Mouse (Mus musculus) fibroblast of lung, adult 2 months (primary cell): ENCODE data around the gene Dab1.

Experiments
- DNase-seq: peaks from one replicate; pipeline ENCODE4 v3.0.0-alpha.2; 2011; ENCODE audit warnings: low read depth

The Dab1 gene

DNA sequence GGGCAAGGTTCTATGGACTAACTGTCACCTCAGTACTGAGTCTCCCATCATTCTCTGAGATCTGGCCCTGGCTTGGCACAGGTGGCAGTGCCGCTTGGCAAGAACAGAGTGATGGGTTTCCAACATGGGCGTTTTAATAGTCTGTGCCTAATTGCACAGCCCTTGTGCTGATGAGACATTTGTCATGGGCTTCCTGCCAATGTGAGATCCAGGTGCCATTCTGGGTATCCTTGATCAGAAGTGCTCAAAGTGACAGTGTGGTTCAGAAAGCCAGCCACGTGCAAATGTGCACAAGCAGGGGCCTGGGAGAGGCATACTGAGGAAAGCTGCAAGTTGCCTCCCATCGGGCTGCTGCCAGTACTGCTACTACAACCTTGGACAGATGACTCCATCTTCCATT, 203.5 kb downstream of the Dab1 start:
- no peak for DNase-seq

DNA sequence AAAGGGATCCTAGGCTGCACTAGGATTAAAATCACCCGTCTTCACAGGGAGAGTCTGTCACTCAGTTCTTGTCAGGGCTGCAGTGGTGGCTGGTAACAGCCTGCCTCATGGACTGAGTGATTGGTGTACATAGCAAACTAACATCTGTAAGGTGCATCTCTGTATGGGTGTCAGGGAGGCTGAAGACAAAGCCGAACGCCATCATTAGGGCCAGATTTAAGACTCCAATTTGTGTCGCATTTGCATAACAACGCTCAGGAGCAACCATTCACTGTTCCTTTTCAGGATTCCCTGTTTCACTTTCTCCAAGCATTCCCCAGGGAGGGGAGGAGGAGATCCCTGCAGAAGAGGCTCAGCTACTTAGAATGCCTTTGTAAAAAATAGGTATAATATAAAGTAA, 219.2 kb downstream of the Dab1 start:
- DNase-seq: no peak

DNA sequence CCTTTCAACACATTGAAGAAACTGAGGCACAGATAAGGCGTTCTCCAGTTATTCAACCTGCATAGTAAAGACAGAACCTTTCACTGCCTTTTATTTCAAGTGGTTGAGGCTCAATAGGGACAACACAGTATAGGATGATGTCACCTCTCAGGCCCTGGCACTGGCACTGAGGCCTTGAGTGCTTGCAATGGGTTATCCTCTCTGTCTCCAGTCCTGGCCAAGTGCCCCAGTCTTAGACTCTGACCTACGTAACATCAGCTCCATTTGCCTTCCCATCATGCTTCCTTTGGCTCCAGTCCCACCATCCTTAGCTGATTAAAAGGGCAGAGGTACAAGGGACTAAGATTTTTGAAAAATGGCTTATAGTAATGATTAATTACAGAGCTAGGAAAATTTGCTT, 220.4 kb downstream of the Dab1 start:
- DNase-seq: no peak

DNA sequence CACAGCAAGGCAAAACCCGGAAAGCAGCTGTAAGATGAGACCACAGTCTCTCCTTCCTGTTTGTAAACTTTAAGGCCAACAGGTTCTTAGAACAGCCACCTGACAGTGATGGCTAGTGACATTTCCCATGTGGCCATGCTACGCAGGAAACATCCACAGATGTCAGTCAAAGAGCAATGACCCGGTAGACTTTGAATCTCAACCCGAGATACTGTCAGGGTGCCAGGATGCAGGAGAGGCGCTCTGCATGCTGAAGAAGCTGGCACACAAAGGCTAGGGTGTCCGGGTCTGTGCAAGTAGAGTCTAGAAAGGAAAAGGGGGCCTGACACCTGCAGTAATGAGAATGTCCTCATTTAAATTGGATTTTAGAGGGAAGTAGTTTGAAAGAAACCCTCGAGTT, 222.0 kb downstream of the Dab1 start:
- no peak for DNase-seq

DNA sequence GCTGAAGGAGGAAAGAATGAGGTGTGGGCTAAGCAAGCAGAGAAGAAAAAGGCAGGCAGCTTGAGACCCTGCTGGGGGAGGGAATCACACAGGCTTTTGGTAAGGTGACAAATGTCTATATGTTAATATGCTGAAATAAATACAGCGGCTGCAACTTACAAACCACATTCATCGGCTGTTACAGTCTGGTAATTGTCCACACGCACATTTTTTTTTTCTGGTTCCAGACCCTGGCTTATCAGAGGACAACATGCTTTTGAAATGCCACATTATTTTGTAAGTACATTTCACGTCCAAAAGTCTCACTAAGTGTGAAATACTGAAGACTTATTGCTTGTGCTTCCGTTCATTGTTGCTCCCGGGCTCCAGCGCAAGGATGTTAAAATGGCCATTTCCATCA, 225.5 kb downstream of the Dab1 start:
- DNase-seq: no peak

DNA sequence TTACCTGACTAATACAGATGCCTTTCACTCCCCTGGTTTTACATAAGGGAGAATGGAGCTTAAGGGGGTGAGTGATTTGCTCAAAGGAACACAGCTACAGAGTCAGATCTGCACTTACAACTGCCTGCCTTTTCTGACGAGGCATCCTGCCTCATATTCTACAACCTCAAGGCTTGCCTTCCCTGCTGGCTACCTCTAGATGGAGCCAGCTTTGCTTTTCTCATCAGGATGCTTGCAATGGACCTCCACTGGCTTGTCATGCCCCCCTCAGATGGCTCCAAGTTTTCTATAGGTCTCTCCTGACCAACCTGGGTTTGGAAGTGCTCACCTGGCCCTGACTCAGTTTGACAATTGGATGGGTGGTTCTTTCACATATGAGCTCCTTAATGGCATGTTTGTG, 238.0 kb downstream of the Dab1 start:
- DNase-seq: no peak

DNA sequence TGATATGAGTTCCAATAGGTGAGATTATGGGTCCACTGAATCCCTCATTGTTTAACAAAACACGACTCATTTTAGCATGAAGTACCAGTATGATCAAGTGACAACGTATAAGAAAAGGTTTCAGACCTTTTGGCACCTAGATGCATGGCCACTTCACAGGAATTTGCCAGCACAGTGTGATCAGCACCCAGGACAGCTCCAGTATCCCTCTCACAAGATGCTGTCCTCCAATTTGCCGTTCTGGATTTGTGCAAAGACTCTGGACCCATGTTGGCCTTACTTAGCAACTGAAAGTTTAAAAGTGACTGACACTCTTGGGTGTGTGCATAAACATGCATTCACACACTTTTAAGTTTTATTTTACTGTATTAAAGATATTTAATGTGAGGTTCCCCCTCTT, 256.4 kb downstream of the Dab1 start:
- DNase-seq: no peak

DNA sequence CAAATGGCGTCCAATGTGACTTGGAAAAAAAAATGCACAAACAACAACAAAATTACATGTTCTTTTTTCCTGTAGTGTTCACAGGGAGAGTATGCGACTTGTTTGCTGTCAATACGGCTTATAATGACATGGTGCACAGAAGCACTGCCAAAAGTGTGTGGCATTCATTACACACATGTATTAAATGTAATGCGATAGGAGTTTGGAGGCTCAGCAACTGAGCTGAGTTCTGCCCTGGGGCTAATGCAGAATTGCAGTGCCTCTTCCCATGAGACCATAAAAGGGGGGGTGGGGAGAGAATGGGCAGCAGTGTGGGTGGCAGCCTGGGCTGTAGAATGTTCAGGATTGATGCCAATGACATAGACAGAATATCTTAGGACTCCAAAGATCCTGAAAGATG, 259.7 kb downstream of the Dab1 start:
- DNase-seq: no peak

DNA sequence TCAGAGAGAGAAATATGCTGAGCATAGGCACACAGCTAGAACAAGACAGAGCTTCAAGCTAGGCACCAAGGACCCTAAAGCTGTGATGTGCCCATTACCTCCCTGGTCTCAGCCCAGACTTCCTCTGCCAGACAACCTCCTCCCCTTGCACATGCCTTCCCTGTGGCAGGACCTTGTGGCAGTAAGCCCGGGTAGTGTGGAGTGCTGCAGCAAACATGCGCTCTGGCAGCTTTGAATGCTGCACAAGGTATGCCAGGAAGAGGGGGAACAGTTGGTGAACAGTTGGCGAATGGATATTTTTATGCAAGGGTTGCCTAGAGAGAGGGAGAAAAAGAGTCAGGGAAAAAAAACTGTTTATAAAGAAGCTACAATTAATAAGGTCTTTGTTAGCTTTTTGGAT, 262.5 kb downstream of the Dab1 start:
- no peak for DNase-seq

DNA sequence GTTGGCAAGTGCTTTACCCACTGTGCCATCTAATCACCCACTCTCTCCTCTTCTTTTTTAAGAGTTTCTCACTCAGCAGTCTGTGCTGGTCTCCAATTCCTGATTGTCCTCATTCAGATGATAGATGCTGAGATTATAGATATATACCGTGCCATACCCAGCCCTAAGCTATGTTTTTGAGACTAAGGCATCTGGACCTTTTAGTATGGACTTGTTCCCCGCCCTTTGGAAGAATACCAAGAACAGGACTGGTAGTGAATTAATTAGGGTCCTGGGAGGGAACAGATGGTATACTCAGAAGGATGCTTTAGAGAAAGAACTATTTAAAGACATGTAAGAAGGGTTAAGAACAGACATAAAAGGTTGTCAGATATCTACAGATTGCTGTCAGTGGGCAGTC, 268.9 kb downstream of the Dab1 start:
- no peak for DNase-seq

DNA sequence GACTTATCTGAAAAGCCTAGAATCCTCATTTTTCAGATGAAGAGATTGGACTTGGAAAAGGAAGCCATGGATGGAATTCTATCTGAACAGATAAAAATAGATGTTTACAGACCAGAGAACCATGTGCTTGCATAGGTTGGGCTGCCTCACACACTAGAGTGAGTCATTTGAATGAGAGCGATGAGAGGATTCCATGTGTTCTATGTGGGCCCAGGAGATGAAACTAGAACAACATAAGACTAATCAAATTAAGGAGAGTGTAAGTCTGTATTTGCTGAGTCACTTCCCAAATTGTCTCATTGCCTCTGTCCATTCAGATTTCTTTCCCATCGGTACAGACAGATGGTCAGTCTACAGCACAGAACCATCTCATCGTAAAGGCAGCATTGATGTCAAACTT, 270.0 kb downstream of the Dab1 start:
- no peak for DNase-seq

DNA sequence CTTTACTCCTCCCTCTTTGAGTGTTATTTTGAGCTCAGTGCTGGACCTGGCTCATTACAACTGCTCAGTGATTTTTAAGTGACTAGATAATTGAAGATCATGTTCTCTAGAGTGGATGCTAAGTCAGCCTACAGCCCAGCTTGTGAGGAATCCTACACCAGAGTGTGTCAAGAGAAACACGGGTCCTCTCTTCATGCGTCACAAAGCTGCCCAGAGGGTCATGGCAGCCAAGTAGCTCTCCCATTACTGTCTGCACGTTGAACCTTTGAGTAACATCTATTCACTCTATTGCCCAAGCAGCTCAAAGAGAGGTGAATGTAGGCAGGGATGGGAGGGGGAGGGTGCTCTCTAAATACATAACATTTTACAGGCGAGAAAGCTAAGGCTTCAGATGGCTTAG, 277.6 kb downstream of the Dab1 start:
- DNase-seq: no peak

DNA sequence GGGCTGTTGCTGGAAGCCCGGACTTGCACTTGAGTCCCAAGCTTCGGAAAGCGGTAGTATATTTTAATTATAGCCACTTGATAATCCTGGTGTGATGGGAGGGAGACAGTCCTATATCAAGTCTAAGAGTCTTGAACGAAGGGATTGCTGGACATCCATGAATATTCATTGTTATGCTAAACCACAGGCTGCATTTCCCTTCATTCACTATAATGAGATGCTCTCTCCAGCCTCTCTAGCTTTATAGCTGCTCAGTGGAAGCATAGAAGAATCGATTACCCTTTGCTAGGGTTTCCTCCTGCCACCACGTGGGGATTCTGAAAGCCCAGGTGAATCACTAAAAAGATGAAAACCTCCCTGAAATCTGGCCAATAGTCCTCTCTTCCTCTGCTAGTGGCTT, 278.5 kb downstream of the Dab1 start:
- no peak for DNase-seq

DNA sequence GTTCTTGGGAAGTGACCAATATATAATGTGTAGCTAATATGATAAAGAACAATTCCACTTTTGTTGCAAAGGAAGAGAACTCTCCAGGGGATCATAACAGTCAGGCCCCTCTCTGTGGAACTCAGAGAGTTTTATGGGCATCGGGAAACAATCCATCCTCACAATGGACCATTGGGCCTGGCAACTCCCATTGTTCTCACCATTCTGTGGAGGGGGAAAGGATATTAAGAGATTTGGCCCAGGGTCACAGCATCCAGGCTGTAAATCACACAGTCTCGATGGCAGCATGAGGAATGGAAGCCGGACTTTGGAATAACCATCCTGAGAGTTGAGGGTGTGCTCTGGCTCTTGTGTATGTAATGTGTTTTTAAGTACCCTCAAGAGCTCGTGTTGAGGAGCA, 292.3 kb downstream of the Dab1 start:
- DNase-seq: no peak

DNA sequence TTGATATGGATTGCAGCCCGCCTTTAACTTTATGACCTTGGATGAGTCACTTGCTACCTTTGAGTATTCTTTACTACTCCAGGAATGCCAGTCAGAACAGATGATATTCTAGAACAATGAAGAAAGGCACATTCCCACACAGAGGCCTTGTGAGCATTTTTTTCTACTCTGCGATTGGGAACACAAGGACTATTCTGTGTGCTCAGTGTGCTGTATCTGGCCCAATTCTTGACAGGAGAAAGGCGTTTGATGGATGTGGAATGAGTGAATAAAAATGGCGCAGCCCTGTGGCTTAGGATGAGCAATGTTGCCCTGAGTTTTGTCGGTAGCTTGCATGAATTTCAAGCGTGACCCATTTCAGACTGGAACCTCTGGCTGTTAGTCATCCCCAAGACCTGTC, 292.9 kb downstream of the Dab1 start:
- DNase-seq: no peak

DNA sequence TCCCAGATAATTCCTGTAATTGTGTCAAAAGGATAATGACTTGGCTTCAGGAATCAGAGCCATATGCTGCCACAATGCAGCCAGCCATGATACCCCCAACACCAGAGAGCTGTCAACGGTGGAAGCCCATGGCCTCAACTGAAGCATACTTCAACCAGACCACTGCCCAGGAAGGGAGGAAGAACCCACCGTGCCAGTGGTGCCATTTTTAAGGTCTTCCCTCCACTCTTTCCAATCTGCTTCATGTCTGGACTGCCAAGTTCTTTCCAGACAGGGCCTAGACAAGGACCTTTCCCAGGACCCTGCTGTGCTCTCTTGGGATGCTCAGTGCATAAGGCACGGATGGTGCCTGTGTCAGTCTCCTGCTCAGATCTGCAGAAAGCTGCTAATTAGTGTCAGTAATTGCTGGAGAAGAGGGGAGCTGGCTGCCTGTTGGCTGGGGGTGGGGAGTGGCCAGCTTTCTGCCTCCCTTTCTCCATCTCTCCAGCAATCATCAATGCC, 303.3 kb downstream of the Dab1 start:
- no peak for DNase-seq

DNA sequence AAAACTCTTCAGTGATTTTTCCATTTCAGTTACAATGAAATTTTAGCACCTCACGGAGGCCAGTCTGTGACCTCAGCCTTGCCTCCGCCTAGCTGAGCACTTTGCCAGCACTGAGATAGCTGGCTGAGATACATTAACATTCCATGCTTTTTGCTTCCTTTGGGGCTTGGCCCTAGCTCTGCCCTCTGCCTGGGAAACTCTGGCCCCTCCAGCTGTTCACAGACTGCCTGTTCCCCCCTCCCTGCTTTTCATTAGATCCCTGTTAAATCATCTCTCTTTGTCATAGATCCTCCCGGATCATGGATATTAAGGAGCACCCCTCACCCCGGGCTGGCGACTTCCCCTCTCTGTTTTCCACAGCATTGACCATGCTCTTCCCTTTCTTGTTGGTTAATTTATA, 307.5 kb downstream of the Dab1 start:
- DNase-seq: no peak

DNA sequence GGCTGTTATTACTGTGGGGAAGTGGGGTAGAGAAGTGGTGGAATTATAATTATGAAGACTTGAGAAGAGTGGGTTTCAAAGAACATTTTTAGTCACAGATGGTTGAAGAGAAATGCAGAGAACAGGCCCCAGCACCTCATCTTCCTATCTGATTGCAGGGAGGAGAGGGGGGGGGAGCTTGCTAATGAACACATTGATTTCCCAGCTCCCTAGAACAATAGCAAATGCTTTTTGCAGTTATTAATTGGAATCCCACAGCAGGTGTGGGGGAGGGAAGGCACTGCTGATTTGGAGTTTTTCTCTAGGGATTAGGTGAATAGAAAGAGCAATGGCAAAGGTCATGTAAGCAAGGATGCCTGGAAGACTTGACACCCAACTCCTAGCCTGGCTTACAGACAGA, 310.5 kb downstream of the Dab1 start:
- no peak for DNase-seq

DNA sequence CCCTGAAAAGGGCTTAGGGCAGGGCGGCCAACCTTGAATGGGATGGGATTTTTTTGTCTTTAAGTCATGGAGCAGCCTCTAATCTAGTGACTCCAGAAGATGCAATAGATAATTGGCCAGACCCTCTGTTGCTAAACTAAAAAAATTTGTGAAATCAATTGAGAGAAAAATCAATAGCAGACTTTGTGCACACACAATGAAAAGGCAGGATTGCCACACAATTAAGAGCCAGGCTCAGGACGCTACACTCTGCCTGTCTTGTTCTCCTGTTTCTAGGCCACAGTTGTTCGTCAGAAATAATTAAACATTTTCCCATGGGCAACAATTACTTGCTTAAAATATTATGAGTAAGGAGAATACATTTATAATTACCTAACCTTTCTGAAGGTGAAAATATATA, 315.2 kb downstream of the Dab1 start:
- DNase-seq: no peak

DNA sequence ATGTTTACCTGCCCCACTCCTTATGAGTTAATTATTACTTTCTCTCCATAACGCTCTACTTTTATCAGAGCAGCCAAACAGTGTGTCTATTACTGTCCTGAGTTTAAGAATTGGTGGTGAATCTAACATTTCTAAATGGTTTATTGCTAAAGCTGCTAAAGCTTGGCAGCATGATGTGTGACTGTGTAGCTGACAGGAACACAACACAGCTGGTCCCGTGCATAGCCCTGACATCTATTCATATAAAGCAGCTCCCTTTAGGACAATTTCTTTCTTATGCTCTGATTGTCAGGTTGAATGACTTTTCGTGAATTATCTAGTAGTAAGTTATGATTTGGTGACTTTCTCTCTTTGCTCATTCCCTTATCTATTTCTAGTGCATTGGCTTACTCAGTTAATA, 329.1 kb downstream of the Dab1 start:
- no peak for DNase-seq

DNA sequence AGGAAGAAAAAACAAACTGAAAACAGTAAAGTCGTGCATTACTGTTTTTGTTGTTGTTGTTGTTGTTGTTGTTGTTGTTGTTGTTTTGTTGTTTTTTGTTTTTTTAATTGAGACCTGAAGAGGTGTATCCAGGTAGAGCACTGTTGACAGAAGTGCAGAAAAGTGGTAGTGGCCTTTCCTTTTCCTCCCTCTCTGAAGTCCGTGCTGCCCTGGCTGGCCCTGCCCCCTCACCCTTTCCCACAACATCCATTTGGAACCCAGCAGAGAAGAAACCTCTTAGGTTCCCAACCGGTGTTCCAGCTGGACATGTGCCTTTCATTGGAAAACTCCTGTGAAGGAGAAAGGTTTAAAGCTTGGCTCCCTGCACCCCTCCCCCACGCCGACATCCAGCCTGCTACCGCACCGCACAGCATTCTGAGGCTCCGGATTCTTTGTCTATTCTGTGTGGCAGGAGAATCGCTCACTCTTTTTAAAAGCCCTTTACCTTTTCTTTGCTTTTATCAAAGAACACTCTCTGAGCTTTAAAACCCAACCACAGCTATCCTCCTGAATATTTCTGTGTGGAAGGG, 334.6 kb downstream of the Dab1 start:
- DNase-seq: no peak

DNA sequence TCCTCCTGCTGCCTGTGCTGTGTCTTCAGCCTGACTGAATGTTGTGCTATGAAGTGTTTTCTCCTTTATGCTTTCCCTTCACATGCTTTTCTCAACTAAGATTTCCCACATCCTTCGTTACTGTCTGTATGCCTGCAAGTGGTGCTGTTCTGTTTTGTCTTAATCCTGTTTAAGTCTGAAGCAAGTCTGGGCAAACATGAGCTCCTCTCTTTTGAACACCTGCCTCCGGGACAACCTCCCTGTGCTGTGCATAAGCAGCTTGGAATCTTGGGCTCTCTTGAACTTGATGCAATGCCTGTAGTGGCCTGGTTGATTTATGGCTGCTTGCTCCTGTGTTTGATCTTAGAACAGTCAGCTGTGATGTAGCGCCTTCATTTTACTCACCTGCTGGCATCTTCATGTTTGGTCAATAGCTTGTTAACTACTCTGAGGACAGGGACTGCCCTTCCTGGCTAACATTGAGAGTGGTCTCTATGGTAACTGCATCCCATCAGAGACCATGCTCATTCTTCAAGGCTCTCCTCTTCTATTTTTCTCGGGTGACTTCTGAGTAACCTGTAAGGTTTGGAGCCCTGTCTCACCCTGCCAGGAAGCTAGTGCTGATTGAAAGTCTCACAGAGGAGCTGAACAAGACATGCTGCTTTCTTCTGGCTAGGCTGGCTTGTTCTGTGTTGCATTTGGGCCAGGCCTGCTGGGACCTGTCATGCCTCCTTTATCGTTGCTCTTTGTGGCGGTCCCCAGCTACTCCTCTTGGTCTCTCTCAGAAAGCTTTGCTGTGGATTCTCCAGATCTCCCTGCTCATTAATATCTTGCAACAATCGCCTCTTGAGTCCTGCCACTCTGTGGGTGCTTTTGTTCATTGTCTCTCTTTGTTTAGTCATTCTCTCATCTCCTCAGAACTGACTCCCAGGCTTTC, 342.2 kb downstream of the Dab1 start:
- no peak for DNase-seq

DNA sequence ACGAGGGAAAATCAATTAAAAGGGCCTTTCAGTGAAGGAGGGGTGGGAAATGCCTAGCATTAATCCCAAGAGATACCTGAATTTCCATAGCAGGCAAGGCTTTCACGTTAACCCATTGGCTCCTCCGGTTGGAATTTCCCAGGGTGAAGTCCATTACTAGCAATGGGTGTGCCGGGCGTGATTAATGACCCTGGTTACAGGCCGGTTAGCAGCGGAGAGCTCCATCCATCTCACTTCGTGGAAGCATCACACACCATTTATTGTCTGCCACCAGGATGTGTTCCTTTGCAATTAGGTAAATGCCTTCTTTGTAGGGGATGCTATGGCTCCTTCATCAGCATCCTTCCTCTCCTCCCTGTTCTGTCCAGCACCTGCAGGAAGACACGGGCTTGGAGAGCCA, 350.7 kb downstream of the Dab1 start:
- no peak for DNase-seq

DNA sequence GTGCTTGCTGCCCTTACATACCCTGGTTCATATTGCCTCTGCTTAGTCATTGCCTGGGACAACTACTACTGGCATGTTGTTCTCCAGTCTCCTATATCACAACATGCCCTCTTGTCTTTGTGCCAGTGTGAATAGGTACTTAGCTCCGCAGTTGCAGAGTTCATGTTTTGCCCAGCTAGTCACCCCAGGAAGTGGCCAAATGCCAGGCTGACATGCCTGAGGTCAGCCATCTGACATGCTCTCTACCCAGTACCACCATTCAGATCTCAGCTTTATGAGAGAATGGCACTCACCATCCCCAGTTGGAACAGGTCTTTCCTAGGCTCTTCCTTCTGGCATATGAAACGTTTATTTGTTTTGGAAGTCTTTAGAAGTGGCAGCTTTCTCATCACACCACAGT, 355.4 kb downstream of the Dab1 start:
- no peak for DNase-seq
